Mouse (Mus musculus): Measurements from ENCODE around the gene Cct8l1.

The Cct8l1 gene

DNA sequence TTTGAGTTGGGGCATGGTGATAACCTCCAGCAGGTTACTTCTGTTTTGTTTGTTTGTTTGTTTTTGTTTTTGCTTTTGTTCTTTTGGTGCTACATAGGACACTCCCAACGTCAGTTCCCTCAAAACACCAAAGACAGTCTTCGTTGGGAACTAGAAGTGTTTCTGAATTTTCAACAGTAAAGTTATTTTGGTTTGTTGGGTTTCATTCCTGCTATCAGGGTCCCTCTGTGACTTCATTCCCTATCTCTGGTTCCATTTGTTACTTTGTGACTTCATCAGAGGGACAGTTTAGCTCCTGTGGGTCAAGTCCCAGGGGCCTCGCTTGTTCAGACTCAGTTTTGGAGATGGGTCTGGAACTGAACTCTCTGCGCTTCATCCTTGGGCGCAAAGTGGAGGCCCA lies at the start of gene Cct8l1:
Gene Cct8l1, plus strand, starts transcription at position 301 of the 400 bp plus-strand sequence.
- DNase-seq (ENCODE audit: low spot score) = no peak

DNA sequence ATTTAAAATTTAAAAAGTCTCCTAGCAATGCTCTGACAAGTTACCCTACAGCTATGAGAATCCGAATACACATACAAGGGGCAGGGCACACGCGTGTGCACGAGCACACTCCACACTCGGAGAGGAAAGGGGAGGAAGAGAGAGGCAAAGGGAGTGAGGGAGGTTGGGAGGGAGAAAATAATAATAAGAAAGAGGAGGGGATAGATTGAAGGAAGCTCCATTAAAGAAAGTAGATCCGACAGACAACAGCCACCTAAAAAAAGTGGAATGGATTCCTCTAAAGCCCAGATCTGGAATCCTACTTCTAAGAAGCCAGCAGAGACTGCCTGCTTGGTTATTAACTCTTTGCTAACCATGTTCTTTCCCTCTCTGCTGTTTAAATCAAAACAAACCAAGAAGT lies 43.8 kb upstream of the Cct8l1 start:
- DNase-seq (ENCODE audit: low spot score) = no peak

DNA sequence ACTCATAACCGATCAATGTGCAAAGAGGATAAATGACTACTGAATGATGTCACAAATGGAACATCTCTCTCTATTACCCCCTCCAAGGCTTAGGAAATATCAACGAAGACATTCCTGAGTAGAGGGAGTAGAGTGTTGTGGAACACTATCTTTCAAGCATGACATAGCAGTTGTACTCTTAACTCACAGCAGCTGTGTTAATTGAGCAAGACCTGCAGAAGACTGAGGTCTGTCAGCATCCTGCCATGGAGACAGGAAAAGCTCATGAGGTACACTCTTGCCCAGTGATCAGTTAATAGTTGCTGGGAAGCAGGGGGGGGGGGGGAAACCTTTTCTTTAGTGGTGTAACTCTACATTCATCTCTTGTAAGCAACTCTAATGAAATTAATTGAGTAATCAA lies 40.1 kb upstream of the Cct8l1 start:
- DNase-seq (ENCODE audit: low spot score) = no peak

DNA sequence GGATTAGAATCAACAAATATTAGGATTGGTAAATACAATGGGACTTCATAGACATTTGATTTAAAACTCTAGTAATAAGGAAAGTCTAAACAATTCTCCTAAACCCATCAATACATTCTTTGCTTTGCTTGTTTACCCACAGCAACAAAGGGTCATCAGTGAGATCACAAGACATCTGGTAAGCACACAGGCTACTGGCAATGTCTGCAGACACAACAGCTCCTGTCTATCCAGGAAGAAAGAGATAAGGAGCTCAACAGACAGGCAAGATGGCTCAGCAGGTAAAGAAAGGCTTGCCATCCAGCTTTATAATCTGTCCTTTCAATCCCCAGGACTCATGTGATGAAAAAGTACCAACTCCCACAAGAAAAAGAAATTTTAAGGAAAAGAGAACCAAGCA lies 37.0 kb upstream of the Cct8l1 start:
- DNase-seq (ENCODE audit: low spot score) = no peak

DNA sequence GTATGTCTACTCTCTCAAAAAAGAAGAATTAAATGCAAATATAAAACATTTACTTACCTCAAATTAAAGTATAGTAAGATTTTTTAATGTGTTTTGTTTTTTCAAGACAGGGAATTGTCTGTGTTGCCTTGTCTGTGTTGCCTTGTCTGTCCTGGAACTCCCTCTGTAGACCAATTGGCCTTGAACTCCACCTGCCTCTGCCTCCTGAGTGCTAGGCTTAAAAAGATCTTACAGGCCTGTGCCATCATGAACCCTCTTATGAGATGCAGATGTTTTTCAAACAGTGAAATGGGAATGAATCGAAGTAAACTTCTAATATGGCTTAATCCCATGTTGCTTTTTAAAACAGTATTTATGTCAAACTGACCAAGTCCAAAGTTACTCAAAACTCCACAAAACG lies 19.2 kb upstream of the Cct8l1 start:
- no peak for DNase-seq (ENCODE audit: low spot score)

DNA sequence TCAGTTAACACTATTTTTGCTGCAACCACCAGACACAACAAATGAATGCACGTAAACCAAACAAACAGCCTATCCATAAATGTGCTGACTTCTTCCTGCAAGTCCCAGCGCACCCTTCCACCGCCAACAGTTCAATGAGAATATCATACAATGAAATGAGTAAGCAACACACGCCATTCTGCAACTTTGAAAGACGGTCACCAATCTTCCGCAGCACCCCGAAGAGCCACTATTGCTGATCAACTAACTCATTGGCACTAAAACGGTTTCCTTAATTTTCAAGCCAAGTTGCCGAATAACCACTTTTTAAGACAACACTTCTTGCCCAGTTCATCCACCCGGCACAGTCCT lies 18.5 kb upstream of the Cct8l1 start:
- no peak for DNase-seq (ENCODE audit: low spot score)

DNA sequence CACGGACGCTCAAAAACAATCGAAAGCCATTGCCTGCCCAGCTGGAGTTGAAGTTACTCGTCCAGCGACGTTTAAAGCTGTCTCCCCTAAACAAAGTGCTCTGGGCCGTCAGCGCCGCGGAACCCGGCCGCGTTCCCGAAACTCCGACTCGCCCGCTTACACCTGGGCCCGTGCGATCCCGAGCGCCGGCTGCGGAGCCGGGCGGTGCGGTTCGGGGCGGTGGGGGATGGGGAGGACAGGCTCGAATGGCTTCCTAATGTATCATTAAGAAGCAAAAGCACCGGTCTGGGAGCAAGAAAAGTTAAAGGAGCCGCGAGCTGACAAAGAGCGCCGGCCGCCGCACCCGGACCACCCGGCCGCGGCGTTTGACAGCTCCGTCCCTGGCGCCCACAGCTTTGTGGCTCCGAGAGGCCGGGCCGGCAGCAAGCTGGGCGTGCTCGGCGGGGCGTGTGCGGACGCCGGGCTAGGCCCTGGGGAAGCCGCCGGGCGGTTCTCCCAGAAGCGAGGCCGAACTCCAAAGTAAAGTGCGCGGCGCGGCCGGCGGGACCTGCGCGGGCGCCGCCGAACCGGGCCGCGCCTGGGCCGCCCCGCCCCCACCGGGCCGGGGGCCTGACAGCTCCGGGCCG lies 18.0 kb upstream of the Cct8l1 start:
- DNase-seq (ENCODE audit: low spot score) = peak; percentile 77

DNA sequence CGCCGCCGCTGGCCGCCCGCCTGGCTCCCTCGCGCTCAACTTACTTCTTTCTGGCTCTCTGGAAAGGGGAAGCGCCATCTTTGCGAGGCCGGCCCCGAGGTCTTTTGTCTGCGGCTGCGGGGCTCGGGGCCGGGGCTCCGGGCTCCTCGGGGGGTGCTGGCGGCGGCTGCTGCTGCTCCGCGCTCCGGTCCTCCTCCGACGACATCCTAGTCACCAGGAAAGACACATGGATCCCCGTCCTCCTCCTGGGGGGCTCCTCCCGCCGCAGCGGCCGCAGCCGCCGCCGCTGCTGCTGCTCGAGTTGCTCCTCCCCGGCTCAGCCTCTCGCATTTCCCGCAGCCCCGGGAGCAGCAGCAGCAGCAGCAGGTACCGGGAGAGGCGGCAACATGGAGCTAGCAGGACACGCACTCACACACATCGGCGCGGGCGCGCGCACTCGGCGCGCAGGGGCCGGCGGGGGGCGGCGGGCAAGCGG lies 17.5 kb upstream of the Cct8l1 start, which contains the start of gene Kmt2c:
Gene Kmt2c, minus strand, starts transcription at position 438 of the 475 bp plus-strand sequence.
- no peak for DNase-seq (ENCODE audit: low spot score)

DNA sequence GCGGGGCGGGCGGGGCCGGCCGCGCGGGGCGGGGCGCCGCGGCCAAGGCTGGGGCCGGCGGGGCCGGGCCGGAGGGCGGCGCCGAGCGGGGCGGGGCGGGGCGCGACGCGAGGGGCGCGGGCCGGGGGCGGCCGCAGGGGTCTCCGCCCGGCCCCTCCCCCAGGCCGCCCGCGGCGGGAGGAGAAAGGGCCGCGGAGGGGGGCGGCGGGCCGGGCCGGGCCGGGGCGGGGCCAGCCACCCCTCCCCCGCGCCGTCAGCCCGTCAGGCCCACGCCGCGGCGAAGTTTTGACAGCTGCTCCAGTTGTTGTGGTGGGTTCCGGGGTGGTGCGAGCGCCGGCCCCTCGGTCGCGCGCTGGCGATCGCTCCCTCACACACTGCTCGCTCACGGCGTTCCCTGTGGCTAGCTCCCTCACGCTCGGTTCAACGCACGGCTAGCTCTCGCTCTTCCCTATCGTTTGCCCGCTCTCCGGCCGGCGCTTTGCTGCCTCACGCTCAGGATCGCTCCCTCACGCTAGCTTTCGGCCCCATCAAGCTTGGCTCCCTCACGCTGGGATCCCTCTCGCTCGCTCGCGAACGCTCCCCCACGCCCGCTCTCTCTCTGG lies 16.9 kb upstream of the Cct8l1 start:
- peak; percentile 85 for DNase-seq (ENCODE audit: low spot score)

DNA sequence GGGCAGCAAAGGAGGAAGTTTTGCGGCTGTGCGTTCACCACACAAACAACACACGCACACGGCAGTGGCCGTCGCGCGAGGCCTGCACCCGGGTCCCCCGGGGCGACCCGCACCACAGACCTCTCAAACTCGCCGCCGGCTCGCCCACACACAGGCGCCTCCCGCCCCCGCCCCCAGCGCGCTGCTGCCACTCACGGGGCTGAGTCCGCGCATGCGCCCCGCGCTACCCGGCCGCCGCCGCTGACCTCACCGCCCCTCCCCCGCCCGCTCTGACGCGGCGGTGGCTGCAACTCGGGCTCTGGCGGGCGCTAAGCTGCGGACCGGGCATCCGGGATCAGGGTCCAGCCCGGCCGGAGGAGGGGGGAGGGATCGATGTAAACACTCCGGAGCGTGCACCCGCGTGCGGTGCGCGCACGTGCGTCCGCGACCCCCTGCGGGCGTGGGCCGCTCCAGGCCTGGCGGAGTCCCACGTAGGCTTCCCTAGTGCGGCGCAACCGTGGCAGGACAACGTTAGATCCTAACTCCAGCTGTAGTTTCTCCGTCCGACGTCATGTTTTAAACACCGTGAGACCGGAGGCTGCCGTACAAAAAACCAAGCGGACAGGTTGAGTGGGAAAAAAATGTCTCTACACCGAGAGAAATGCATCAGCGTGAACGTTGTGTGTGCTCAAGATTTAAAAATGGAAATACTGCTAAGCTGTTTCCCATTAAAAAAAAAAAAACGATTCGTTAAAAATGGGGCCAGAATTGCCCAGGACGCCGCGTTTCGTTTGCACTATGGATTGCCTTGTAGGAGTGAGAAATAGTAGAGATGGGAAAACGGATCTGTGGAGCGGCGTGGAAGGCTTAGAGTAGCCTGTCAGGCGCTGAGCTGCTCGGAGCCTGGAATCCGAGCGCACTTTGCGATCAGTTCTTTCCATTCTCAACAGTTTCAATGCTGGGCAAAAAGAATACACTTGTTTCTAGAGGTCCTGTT lies 16.2 kb upstream of the Cct8l1 start:
- peak; percentile 99 for DNase-seq (ENCODE audit: low spot score)

DNA sequence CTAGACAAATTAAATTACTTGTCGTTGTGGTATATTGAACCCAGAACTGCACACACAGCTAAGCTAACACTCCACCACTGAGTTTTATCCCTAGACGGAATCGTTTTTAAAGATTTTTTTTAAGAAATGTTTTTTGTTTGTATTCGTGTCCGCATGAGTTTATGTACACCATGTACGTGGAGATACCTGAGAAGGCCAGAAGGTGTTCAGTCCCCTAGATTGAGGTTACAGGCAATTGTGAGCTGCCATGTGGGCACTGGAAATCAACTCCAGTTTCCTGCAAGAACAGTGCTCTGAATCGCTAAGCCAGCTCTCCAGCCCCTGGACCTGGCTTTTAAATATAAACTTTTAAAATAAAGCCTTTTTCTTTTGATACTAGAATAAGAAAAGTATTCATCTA lies 15.2 kb upstream of the Cct8l1 start:
- DNase-seq (ENCODE audit: low spot score) = no peak

DNA sequence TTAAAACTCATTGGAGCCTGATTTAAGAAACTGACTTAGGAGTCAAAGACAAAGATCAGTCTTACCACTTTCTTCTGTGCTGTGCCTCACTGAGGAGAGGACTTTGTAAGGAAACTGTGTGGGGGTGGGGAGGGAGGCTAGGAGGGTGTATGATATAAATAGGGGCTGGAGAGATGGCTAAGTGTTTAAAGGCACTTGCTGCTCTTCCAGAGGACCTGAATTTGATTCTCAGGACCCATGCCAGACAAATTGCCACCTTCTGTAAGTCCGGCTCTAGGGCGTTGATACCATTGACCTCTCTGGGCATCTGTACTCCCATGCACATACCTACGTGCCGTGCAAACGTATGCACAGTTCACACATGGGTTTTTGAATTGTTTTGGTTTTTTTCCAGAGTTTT lies 9.8 kb upstream of the Cct8l1 start:
- no peak for DNase-seq (ENCODE audit: low spot score)

DNA sequence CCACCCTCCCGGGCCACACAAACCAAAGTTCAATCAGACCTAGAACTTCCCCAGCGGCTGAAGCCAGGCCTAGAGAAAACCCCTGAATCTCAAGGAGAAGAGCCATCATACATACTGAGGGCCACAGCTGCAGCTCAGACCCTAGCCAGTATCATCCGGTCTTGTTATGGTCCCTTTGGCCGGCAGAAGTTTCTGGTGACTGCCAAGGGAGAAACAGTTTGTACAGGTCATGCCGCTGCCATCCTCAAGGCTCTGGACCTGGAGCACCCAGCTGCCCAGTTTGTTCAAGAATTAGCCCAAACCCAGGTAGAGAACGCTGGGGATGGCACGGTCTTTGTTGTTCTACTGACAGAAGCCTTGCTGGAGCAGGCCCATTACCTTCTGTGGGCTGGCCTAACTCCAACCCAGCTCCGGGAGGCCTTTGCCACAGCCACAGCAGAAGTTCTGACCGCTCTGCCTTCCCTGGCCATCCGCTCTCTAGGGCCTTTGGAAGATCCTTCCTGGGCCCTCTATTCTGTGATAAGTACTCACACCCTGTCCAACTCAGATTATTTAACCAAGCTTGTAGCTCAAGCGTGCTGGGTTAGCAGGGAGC lies 531 bp downstream of the Cct8l1 start:
- DNase-seq (ENCODE audit: low spot score) = no peak

DNA sequence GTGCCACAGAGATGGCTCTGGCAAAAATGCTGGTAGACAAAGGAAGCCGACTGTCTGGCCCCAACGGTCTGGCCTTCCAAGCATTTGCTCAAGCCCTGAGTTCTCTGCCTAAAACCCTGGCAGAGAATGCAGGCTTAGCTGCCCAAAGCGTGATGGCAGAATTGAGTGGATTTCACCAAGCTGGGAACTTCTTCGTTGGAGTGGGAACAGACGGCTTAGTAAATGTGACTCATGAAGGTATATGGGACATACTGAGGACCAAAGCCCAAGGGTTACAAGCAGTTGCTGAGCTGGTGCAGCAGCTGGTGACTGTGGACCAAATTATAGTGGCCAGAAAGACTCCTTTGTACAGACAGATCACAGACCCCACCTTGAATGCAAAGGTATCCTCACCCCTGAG lies 1.7 kb downstream of the Cct8l1 start:
- no peak for DNase-seq (ENCODE audit: low spot score)

DNA sequence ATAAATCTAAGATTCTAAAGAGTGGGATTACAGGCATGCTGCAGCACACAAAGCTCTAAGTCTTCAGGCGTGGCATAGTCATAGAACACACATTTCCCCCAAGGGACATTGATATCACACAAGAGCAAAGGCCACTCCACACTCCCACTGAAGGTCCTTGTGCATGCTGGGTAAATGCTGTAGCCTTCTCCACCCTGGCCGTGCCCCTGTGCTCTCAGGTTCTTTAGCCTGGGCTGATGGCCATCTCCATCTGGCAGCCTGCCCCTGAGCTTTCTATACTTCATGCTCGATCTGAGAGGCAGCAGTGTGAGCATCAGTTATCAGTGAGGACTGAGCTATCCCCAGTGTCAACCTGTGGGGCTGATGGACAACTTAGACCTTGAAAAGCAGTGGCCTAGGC lies 4.0 kb downstream of the Cct8l1 start:
- DNase-seq (ENCODE audit: low spot score) = no peak

DNA sequence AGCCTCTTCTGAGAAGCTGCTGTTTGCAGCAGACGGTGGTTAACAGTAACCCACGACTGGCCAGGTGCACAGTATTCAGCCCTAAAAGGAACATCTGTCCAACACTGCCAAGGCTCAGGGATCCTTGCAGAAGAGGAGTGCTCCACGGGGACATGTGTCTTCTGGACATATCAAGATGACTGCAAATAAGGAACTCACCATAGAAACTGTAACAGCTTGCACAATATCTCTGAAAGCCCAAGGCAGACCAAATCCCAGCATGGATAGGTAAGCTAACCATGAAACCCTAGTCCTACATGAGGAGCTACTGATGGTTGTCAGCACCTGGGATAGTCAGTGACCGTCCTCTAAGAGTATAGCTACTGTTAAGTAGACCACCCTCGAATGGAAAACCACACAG lies 5.6 kb downstream of the Cct8l1 start:
- DNase-seq (ENCODE audit: low spot score) = no peak

DNA sequence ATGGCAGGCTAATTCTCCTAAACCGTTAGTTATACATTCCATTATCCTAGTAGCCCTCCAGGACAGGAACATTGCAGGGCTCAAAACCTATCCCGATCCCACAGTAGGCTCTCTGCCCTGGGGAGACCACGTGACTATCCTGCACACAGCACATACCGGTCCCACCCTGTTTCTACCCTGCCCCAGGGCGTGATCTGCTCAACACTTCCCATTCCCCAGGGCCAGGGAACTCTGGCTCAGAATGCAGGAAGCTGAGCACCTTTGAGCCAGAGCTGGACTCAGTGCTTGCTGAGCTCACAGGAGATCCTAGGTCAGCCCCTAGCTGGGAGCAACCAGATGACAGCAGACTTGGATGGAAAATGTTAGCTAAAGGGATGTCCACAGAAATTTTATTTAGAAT lies 10.2 kb downstream of the Cct8l1 start:
- no peak for DNase-seq (ENCODE audit: low spot score)

DNA sequence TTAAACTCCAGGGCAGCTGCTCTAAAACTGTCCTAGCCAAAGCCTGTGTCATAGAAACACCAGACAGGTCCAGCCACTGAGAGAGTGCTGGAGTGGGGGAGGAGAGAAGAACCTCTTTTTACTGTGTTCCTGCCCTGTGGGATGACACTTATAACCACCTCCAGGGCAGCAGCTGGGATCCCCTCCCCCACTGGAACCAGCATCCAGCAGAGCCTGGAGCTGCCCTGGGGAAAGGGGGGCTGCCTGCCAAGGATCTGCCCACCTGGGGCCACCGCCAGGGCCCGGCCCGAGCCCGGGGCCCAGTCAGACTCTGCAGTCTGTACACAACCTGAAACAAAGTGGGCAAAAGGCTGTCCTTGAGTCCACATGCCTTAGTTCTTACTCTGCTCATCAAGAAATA lies 11.1 kb downstream of the Cct8l1 start:
- peak; percentile 74 for DNase-seq (ENCODE audit: low spot score)

DNA sequence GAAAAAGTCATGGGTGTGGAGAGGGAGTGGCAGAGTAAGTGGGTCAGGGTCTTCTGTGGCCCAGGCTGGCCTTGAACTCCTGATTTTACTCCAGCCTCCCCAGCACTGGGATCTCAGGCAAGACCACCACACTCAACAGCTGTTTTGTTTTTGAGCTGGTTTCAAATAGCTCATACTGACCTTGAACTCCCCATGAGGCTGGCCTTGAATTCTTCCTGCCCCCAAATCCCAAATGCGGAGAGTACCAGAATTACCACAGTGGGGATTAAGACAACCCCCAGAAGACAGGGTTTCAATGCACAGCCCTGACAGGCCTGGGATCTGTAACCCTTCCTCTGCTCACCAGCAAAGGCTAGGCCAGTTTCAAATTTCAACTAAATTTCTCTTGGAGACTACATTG lies 12.1 kb downstream of the Cct8l1 start:
- no peak for DNase-seq (ENCODE audit: low spot score)

DNA sequence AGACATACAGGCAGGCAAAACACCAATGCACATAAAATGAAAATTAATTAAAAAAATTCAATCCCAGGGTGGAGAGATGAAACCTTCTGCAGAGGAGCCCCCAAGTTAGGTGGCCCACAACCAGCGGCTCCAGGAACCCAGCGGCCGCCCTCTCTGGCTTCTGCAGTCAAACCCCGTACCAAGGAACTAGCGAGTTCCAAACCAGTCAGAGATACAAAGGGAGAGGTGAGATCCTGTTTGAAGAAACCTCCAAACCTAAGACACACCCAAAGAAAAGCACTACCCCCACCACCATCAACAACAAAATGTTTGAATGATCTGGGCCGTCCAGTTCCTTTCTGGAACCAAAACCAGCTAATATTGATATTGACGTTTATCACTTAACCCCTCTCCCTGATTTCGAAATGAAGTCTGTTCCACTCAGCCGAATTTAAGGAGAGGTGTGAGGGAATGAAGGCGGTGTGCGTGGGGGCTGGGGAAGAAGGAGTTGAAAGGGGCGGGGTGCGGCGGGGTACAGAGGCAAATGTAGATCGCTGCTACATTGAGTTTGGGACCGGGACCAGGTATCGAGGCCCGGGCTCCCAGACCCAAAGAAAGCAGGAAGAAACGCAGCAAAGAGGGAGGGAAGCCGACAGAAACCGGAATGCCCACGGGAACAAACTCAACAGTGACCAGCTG lies 13.1 kb downstream of the Cct8l1 start:
- no peak for DNase-seq (ENCODE audit: low spot score)

DNA sequence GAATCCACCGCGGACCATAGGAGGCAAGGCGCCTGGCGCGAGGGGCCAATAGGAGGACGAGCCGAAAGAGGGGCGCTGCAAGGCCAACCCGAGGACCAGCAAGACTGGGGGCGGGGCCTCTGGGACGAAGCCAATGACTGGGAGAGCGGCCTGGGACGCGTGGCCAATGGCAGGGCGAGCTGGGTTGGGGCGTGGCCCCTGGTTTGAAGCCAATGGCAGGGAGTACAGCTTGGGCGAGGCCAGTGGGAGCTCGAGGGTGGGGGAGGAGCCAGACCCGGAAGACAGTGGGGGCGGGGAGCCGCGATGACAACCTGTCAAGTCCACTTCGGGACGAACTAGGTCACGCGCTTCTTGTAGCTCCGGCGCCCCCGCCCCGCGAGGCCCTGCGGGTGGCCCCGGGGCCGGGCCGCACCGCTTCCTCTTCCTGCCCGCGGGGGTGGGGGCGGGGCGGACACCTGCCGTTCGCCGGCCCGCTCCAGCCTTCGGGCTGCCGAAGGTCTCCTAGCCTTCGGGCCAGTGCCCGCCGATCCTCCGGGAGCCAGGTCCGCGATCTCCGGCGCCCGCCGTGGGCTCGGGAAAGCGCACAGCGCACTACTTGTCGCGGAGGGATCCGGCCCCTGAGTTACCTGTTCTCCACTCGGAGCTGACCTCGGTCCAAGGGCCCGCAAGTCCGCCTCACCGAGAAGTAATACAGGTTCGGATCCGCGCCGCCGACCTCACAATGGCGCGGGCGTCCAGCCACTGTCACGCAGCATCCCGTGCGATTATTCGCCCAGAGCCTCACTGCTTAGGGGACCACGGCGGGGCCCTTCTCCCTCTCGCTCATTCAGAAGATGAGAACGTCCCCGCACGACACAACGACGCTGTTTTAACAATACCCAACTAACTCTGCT lies 13.9 kb downstream of the Cct8l1 start:
- DNase-seq (ENCODE audit: low spot score) = peak; percentile 100

Data from testis, postnatal 10 days (tissue).